19 mouse cellular contexts compared by ENCODE assay signal in genomic region chr4:136091346-136091745, GRCm38 (mm10).
"Had no signal": no experiment of that assay in that cellular context is flagged by ENCODE, and none has a peak within 500 bp of the region (broad histone marks: within the 10 kb centered on the region; RNA-seq: fewer than 3 reads in every experiment).

No protein-coding gene starts in this region.

- DNase-seq: liver, embryonic 13.5 days; lung, adult 18-20 months; lung, embryonic 14.5 days; lung, postnatal 10 days; lung, postnatal 4 days; midbrain, embryonic 14.5 days; retina, postnatal 1 day; right cerebral cortex, adult 18-20 months; right cerebral cortex, postnatal 25 days; right cerebral cortex, postnatal 4 days; spleen, adult 18-20 months; thymus, adult 18-20 months; thymus, postnatal 25 days had no signal

- H3K27ac ChIP-seq: liver, embryonic 13.5 days; liver, embryonic 15.5 days; midbrain, embryonic 10.5 days; midbrain, embryonic 12.5 days; neural tube, embryonic 13.5 days; neural tube, embryonic 15.5 days had no signal

- H3K4me3 ChIP-seq: liver, embryonic 13.5 days; liver, embryonic 15.5 days; midbrain, embryonic 10.5 days; midbrain, embryonic 12.5 days; myocyte; neural tube, embryonic 13.5 days; neural tube, embryonic 15.5 days had no signal

- H3K36me3 ChIP-seq: liver, embryonic 13.5 days; liver, embryonic 15.5 days; midbrain, embryonic 10.5 days; midbrain, embryonic 12.5 days; neural tube, embryonic 13.5 days; neural tube, embryonic 15.5 days had no signal

- H3K27me3 ChIP-seq: midbrain, embryonic 12.5 days; neural tube, embryonic 13.5 days; neural tube, embryonic 15.5 days had no signal

- H3K4me1 ChIP-seq: liver, embryonic 15.5 days; neural tube, embryonic 15.5 days had no signal
